ENCODE assay signal across 8 mouse cellular contexts in genomic region chr10:126928819-126929206, GRCm38 (mm10). TPM values are rescaled to one million over a fixed set of nuclear protein-coding genes. Genes with fewer than 3 reads are reported as not detected.
A peak's percentile ranks its signal among the peaks of the same experiment; 100 is the strongest.
DNase-seq lines count a peak whose midpoint lies in the region; ATAC-seq and TF ChIP-seq lines count a peak whose summit lies in the region.

No protein-coding gene starts in this region.

- ATAC-seq in limb, embryonic 13.5 days (ENCODE audit: low FRiP score, low read depth) = no peak
- ATAC-seq in midbrain, postnatal 0 days (ENCODE audit: low FRiP score) = no peak

- peak overlapping the region; percentile 91 for H3ac ChIP-seq in C2C12 (ENCODE audit: control insufficient read depth, insufficient read length, low read depth)

- peak overlapping the region; percentile 74 for H3K4me2 ChIP-seq in limb, embryonic 13.5 days (replicated peaks)
- peak overlapping the region; percentile 98 for H3K4me2 ChIP-seq in midbrain, postnatal 0 days (ENCODE audit: low read depth, low read length, poor library complexity, severe bottlenecking)

- no peaks in the 10 kb centered on the region for H3K9me3 ChIP-seq in limb, embryonic 13.5 days
- H3K9me3 ChIP-seq in midbrain, postnatal 0 days (ENCODE audit: low read length) = no peaks in the 10 kb centered on the region

- intact Hi-C loops in heart, adult 2 months (cut with DNase I) = loop anchor here (1.0 to 2.0 kb wide), 2 partner anchors 49 to 58 kb away; partner anchors contain the start of gene Ctdsp2

- H3K4me1 ChIP-seq in heart, adult 2 months (ENCODE audit: control insufficient read depth, insufficient read depth, low read length) = peaks cover 14% of the 10 kb centered on the region
- H3K4me1 ChIP-seq in limb, embryonic 13.5 days = peaks cover 66% of the 10 kb centered on the region
- H3K4me1 ChIP-seq in midbrain, postnatal 0 days (ENCODE audit: insufficient read depth, low read length) = peaks cover 16% of the 10 kb centered on the region

- no peak for TF ChIP-seq CTCF in C2C12 (IDR thresholded peaks at IDR 0.05; ENCODE audit: control insufficient read depth, insufficient read depth, insufficient read length)
- TF ChIP-seq CTCF in heart, adult 2 months (IDR thresholded peaks at IDR 0.05) = no peak
- TF ChIP-seq CTCF in midbrain, postnatal 0 days (IDR thresholded peaks at IDR 0.05) = no peak

- no peaks in the 10 kb centered on the region for H3K36me3 ChIP-seq in C2C12 (ENCODE audit: control insufficient read depth, insufficient read depth)
- H3K36me3 ChIP-seq in heart, adult 2 months (ENCODE audit: control insufficient read depth, insufficient read depth, low read length) = no peaks in the 10 kb centered on the region
- H3K36me3 ChIP-seq in limb, embryonic 13.5 days = no peaks in the 10 kb centered on the region
- H3K36me3 ChIP-seq in midbrain, postnatal 0 days (ENCODE audit: insufficient read depth, low read length) = no peaks in the 10 kb centered on the region

- peak; percentile 52; the same call in 1 of the 2 replicates for TF ChIP-seq EP300 in heart, adult 2 months (IDR thresholded peaks at IDR 0.05; ENCODE audit: insufficient read depth, low read depth, low read length)

- WGBS in heart, adult 2 months = 12% methylated on average over 12 of the region's 12 CpGs
- WGBS in limb, embryonic 13.5 days = 24% methylated on average over 12 of the region's 12 CpGs
- WGBS in midbrain, postnatal 0 days = 15% methylated on average over 12 of the region's 12 CpGs

- H3K4me3 ChIP-seq in C2C12 (ENCODE audit: insufficient read depth, poor library complexity, severe bottlenecking) = peak overlapping the region; percentile 26
- H3K4me3 ChIP-seq in heart, adult 2 months = peak overlapping the region; percentile 59
- H3K4me3 ChIP-seq in limb, embryonic 13.5 days = peak overlapping the region; percentile 48
- peak overlapping the region; percentile 60 for H3K4me3 ChIP-seq in midbrain, postnatal 0 days (ENCODE audit: low read depth, low read length)

- no peaks in the 10 kb centered on the region for H3K27me3 ChIP-seq in C2C12 (ENCODE audit: control insufficient read depth, insufficient read depth, insufficient read length)
- H3K27me3 ChIP-seq in heart, adult 2 months (ENCODE audit: control insufficient read depth, insufficient read depth, low read length) = no peaks in the 10 kb centered on the region
- H3K27me3 ChIP-seq in limb, embryonic 13.5 days = no peaks in the 10 kb centered on the region
- no peaks in the 10 kb centered on the region for H3K27me3 ChIP-seq in midbrain, postnatal 0 days (ENCODE audit: insufficient read depth, low read length)

- H3K79me3 ChIP-seq in C2C12 (ENCODE audit: low read depth) = no peaks in the 10 kb centered on the region

- no peaks in the 10 kb centered on the region for H3K79me2 ChIP-seq in C2C12 (ENCODE audit: control insufficient read depth, insufficient read depth)
- no peaks in the 10 kb centered on the region for H3K79me2 ChIP-seq in heart, adult 2 months (replicated peaks; ENCODE audit: control insufficient read depth, insufficient read depth, low read length)

- peak; percentile 92 for TF ChIP-seq POLR2A in heart, adult 2 months (IDR thresholded peaks at IDR 0.05; ENCODE audit: insufficient read depth, low read depth, low read length)

- peak overlapping the region; percentile 91 for H3K9ac ChIP-seq in heart, adult 2 months (ENCODE audit: low read depth, low read length)
- peak overlapping the region; percentile 69 for H3K9ac ChIP-seq in limb, embryonic 13.5 days
- peak overlapping the region; percentile 76 for H3K9ac ChIP-seq in midbrain, postnatal 0 days (replicated peaks; ENCODE audit: low read length, poor library complexity, severe bottlenecking)

- H3K27ac ChIP-seq in heart, adult 2 months = peak overlapping the region; percentile 100
- peak overlapping the region; percentile 99 for H3K27ac ChIP-seq in limb, embryonic 13.5 days
- H3K27ac ChIP-seq in midbrain, postnatal 0 days (ENCODE audit: low read depth, low read length) = peak overlapping the region; percentile 63

- DNase-seq in adrenal gland, adult 8-10 months = peak; percentile 71
- no peak for DNase-seq in adrenal gland, postnatal 4 days (ENCODE audit: low spot score in 2 of 2)
- peak; percentile 78 to 83 for DNase-seq in heart, adult 2 months
- DNase-seq in midbrain, postnatal 0 days (ENCODE audit: low spot score) = no peak
- DNase-seq in spleen, postnatal 14 days (ENCODE audit: low spot score in 2 of 2) = no peak
- no peak for DNase-seq in adrenal gland, postnatal 14 days

TF ChIP-seq in C2C12, 6 proteins besides CTCF, POLR2A, EP300 and RAD21:
- TF ChIP-seq MAX (IDR thresholded peaks at IDR 0.05) = no peak
- no peak for TF ChIP-seq MYOD1 (IDR thresholded peaks at IDR 0.05; ENCODE audit: control insufficient read depth, insufficient read length, low read depth)
- TF ChIP-seq USF1 (IDR thresholded peaks at IDR 0.05; ENCODE audit: low read depth) = no peak
- TF ChIP-seq MYOG (IDR thresholded peaks at IDR 0.05; ENCODE audit: control insufficient read depth, extremely low read depth, insufficient read length) = no peak
- TF ChIP-seq FOSL1 (IDR thresholded peaks at IDR 0.05; ENCODE audit: insufficient read depth, low read length, poor library complexity, severe bottlenecking) = no peak
- TF ChIP-seq CEBPB (IDR thresholded peaks at IDR 0.05; ENCODE audit: low read depth) = no peak

RNA-seq across cellular contexts. Expression of gene Atp23, which starts 27.7 kb away (rescaled TPM):
- total RNA-seq in adrenal gland, adult 8-10 months (2022) = 1 to 10 TPM; 7.6 to 8.8 (median 8.5) TPM
- 10 to 100 TPM; 11.1 to 11.6 TPM for total RNA-seq in adrenal gland, postnatal 4 days (2021)
- 13.4 TPM for polyA plus RNA-seq in C2C12 (2012; fragmentation: generic; extraction: Trizol)
- total RNA-seq in heart, adult 2 months (2021) = 1 to 10 TPM; 4.9 to 5.5 TPM
- polyA plus RNA-seq in heart, adult 2 months (2012; rRNA removed) = 5.3 and 5.5 TPM in 2 replicates
- polyA plus RNA-seq in limb, embryonic 13.5 days (2015; fragmentation: Nextera tagmentation; extraction: Ambion mirVana) = 18.9 and 20.5 TPM in 2 replicates
- 13.2 and 17.4 TPM in 2 replicates for total RNA-seq in midbrain, postnatal 0 days (2014; rRNA removed)
- polyA plus RNA-seq in midbrain, postnatal 0 days (2015; fragmentation: Nextera tagmentation; extraction: Ambion mirVana) = 18.4 and 19.1 TPM in 2 replicates
- total RNA-seq in adrenal gland, postnatal 14 days (2021) = 7.1 and 8.9 TPM in 2 replicates

RNA-seq across cellular contexts. Expression of gene Ctdsp2, which starts 49.7 kb away (rescaled TPM):
- 100 to 1,000 TPM; 140 to 170 (median 157) TPM for total RNA-seq in adrenal gland, adult 8-10 months (2022)
- 100 to 1,000 TPM; 244 to 246 TPM for total RNA-seq in adrenal gland, postnatal 4 days (2021)
- polyA plus RNA-seq in C2C12 (2012; fragmentation: generic; extraction: Trizol) = 57.5 TPM
- 100 to 1,000 TPM in 1 of 2 experiments, 10 to 100 TPM in 1; 82.2 to 108 TPM for total RNA-seq in heart, adult 2 months (2021)
- 85.6 and 114 TPM in 2 replicates for polyA plus RNA-seq in heart, adult 2 months (2012; rRNA removed)
- 78.2 and 78.9 TPM in 2 replicates for polyA plus RNA-seq in limb, embryonic 13.5 days (2015; fragmentation: Nextera tagmentation; extraction: Ambion mirVana)
- 50.1 and 54.6 TPM in 2 replicates for total RNA-seq in midbrain, postnatal 0 days (2014; rRNA removed)
- polyA plus RNA-seq in midbrain, postnatal 0 days (2015; fragmentation: Nextera tagmentation; extraction: Ambion mirVana) = 10.2 and 11.2 TPM in 2 replicates
- 115 and 144 TPM in 2 replicates for total RNA-seq in adrenal gland, postnatal 14 days (2021)

Comparison
In these comparisons a context has a peak if more than half of its experiments do, and no peak if none do; other contexts are left out.
1. DNase-seq: peak in adrenal gland, adult 8-10 months (single experiment) and heart, adult 2 months (2 of 2); none in adrenal gland, postnatal 4 days (0 of 2), midbrain, postnatal 0 days (single experiment), spleen, postnatal 14 days (0 of 2) and adrenal gland, postnatal 14 days (single experiment).
2. Peak in every context shown above with its lines, with median percentiles within 50 percentile points of each other: H3K4me3 ChIP-seq, H3K27ac ChIP-seq and H3K9ac ChIP-seq.